Mouse (Mus musculus) adrenal gland, adult 18-20 months (tissue): ENCODE results near the gene Trim26. TPM values are rescaled to one million over a fixed set of nuclear protein-coding genes. Genes with fewer than 3 reads are reported as not detected.
"Not testable (repeated sequence)": the region's sequence is repeated elsewhere in the genome, so short reads cannot be mapped to it uniquely, and the experiment has no call there.

Experiments
- DNase-seq, 2 experiments: peaks; one replicate each; pipeline ENCODE4 v3.0.0; 2021 to 2022; ENCODE audit warnings: low spot score in 2 of 2
- long read RNA-seq, 2 experiments: library from polyadenylated mRNA; stranded (forward); transcript quantifications; one replicate each; pipeline ENCODE4 v2.0.0; 2021
- total RNA-seq, 2 experiments: library from RNA; stranded (reverse); gene quantifications; 1 replicate in 1 of 2; 2 replicates in 1 of 2; pipeline ENCODE4 v1.2.3; 2021

The Trim26 gene
- total RNA-seq = 10 to 100 TPM; 45.1 to 49.8 TPM
- long read RNA-seq, experiment 1, partial matches to known transcripts = 1 of 17 reads
- long read RNA-seq, experiment 1, other reads (novel, unspliced or antisense) = 16 of 17 reads
- long read RNA-seq, experiment 2, partial matches to known transcripts = 5 of 20 reads
- long read RNA-seq, experiment 2, other reads (novel, unspliced or antisense) = 15 of 20 reads

GRCm38 (mm10) chr17:36836874-36837647 lies at the start of gene Trim26:
TSS of gene Trim26 (plus strand) at chr17:36837134.
- DNase-seq = peak; percentile 91 to 95

DNA sequence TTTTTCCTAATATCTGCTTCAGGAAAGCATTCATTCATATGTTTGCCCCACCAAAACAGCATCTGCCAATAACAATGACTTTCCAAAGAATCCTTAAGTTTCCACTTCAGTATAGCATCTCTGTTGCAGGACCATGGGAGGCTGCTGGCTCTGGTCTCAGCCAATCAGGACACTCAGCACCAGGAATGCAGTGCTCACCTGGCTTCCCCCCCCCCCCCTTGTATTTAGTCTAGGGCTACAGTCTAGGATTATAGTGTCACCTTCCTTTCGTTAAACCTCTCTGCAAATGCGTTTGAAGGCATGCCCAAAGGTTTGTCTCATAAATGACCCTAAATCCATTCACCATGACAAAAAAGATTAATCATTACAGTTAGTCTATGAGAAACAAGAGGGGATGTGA lies 48.6 kb upstream of the Trim26 start:
- DNase-seq = no peak

DNA sequence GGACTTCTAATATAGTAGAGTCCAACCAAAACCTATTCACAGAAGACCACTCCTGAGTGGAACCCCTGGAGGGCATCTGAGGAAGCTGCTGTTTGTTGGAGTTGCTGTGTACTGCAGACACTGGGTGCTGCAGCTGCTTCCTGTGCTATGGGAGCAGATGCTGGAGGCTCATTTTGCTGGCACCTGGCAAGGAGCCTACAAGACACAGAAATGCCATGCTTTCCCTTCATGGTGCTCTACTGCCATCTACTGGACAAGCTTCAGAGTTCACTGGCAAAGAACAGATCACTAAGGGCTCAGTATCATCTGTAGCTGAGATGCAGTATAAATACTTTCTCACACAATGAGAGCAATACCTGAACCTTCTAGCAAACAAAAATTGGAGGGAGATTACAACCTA lies 48.1 kb upstream of the Trim26 start:
- DNase-seq = peak; percentile 35 to 57

- DNase-seq = no peak
Observed at GRCm38 (mm10) chr17:36799493-36799892, 37.4 kb upstream of the Trim26 start.

GRCm38 (mm10) chr17:36799921-36800462 lies 36.9 kb upstream of the Trim26 start:
- not testable (repeated sequence) for DNase-seq

GRCm38 (mm10) chr17:36811871-36812270 lies 25.1 kb upstream of the Trim26 start, which contains the start of gene H2-M10.6:
TSS of gene H2-M10.6 (plus strand) at chr17:36812171.
- no peak for DNase-seq

DNA sequence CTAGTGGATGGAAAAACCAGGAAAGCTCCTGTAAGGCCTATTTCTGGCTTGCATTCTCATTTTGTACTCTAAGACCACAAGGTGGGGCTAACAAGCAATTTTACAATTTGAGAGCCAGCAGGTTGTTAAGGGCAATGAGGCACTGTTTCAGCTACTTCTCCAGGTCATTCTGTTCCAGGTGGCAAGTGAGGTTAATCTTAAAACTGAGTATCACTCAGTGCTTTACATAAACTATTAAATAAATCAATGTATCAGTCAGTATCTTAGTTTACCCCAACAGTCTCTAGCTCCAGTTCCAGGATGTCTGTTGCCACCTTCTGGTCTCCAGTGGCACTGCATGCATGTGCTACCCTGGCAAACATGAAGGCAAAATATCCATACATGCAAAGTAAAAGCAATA lies 12.9 kb upstream of the Trim26 start:
- DNase-seq = peak; percentile 45 to 56

DNA sequence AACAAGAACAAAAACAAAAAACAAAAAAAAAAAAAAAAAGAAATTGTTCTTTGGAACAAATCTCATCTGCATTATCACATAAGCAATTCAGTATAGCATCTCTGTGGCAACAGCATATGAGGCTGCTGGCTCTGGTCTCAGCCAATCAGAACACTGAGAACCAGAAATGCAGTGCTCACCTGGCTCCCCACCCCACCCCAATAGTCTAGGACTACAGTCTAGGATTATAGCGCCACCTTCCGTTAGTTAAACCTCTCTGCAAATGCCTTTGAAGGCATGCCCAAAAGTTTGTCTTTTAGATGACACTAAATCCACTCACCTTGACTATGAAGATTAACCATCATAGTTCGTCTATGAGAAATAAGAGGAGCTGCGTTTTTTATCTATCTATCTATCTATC lies 11.4 kb upstream of the Trim26 start:
- DNase-seq = no peak

DNA sequence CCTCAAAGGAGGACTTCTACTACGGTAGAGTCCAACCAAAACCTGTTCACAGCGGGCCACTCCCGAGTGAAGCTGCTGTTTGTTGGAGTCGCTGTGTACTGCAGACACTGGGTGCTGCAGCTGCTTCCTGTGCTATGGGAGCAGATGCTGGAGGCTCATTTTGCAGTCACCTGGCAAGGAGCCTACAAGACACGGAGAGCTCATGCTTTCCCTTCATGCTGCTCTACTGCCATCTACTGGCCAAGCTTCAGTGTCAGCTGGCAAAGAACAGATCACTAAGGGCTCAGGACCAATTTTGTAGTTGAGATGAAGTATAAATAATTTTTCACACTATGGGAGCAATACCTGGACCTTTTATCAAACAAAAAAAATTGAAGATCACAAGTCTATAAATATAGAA lies 10.9 kb upstream of the Trim26 start:
- peak; percentile 67 to 72 for DNase-seq

DNA sequence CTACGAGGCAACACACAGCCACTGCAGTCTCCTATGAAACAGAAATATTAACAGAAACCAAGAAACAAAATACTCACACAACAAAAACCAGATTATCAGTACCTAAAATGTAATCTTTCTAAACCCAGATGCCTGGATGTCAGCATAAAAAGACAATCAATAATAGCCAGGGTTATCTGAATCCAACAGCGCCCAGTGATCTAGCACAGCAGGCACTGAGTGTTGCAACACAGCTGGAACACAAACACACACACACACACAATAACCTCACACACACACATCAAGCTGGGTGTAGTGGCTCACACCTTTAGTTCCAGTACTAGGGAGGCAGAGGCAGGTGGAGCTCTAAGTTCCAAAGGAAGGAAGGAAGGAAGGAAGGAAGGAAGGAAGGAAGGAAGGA lies 8.4 kb upstream of the Trim26 start:
- no peak for DNase-seq

DNA sequence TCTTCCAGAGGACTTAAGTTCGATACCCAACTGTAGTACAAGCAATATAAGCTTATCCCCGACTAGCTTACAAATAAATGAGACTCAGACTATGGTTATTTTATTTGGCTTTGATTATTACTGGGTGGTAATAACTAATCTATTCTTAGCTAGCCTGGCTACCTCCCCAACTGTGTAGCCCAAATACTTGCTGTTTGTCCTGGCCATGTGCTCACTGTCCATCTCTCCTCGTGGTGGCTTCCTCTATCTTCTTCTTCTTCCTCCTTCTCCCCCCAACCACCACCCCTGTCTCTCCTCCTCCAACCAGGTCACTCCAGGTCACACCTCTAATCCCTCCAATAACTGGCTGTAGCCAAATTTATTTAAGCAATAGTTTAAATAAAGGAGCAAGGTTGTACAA lies 6.5 kb upstream of the Trim26 start:
- no peak for DNase-seq

- DNase-seq = no peak
Observed at GRCm38 (mm10) chr17:36832694-36833093, 4.2 kb upstream of the Trim26 start.

DNA sequence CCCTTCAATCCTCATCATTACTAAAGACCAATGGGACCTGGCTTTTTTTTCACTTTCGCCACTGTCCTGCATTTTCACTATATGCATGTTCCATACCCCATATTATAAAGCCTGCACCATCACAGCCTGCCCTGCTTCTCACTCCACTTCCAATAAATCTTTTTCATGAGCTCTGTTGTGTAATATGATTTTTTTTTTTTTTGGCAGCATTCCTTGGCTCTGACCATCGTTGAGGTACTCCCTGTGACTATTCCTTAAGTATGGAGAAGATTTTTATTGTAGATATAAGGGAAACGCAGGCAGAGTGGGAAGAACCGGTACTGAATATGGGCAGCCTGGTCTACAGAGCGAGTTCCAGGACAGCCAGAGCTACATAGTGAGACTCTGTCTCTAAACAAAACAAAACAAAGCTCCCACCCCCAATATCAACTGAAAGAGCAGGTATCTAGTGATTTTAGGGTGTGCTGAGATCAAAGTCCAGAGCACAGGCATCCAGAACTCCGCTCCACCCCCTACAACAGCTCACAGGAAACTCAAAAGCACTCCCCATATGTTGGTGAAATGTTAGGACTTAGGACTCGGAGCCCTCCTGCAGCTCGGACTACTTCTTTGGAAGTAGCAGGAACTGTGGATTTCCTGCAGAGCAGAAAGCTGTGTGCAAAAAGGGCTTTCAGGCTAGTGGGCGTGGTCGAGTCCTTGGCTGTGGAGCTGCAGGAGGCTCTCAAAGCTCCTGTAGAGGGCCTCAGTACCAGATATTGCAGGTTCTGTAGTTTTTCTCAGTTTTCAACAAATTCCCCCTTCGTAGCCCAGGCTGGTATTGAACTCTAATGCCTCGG lies 1.1 kb upstream of the Trim26 start:
- DNase-seq = peak; percentile 46 to 52

GRCm38 (mm10) chr17:36836427-36836812 lies 514 bp upstream of the Trim26 start:
- no peak for DNase-seq

- no peak for DNase-seq
Observed at GRCm38 (mm10) chr17:36839001-36839400, 2.1 kb downstream of the Trim26 start.

DNA sequence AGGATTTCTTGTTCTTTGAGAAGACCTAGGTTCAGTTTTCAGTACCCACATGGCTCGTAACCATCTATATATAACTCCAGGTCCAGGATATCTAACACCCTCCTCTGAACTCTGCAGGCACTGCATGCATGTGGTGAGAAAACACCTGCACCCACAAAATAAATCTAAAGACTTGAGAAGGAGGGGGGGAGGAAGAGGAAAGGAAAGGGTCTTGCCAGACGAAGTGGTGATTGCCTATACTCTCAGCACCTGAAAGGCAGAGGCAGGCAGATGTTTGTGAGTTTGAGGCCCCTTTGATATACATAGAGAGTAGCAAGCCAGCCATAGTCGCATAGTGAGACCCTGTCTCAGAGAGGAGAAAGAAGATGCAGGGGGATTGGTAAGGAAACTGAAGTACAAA lies 3.0 kb downstream of the Trim26 start:
- DNase-seq = no peak

DNA sequence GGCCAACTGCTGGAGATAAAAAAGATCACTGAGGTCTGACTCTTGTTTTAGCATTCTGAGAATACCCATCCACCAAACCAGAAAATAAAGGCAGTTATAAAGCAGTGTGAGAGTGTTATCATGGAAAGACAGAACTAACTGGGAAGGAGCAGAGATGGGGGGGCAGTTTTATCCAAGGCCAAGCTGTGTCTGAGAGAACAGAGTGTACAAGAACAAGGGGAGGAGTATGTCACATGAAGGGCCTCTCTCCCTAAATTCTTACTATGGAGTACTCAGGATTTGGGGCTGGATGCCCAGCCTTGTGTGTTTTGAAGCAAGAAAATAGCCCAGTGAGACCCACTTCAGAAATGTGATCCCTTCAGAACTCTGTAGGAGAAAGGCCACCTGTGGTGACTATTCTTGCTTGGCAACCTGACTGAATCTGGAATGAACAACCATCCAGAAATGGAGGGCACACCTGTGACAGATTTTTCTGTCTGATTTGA lies 4.1 kb downstream of the Trim26 start:
- DNase-seq = no peak

DNA sequence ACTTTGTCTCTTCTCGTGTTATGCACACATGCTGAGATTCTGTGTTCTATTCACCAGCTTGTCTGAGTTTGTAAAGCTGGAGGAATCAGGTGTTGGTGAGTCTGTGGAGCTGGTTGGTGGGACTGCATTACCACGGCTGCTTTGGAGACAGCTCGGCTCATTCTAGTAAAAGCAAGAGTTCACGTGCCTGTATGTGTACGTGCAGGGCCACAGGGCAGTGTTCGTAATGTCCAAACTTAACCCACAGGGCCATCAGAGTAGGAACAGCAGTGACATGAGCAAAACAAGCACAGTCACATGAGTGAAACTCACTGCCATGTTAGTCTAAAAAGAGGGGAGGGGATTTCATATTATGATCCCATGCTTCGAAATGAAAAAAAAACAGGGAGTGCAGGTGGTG lies 6.8 kb downstream of the Trim26 start:
- no peak for DNase-seq

GRCm38 (mm10) chr17:36844286-36844719 lies 7.4 kb downstream of the Trim26 start:
- DNase-seq = no peak

GRCm38 (mm10) chr17:36844725-36845124 lies 7.8 kb downstream of the Trim26 start:
- DNase-seq = peak; percentile 40 to 41

GRCm38 (mm10) chr17:36848911-36849310 lies 12.0 kb downstream of the Trim26 start:
- no peak for DNase-seq
